Mouse (Mus musculus): ENCODE results near the gene Psmd1.
A peak's percentile ranks its signal among the peaks of the same experiment; 100 is the strongest.

Psmd1 gene

GRCm38 (mm10) chr1:86054943-86055342, 9.2 kb upstream of the Psmd1 start:
- H3K36me3 ChIP-seq (ENCODE audit: insufficient read depth, low read length) = no peaks in the 10 kb centered on the region
- no peak for TF ChIP-seq NANOG (IDR thresholded peaks at IDR 0.05; ENCODE audit: borderline replicate concordance, low read length)
- TF ChIP-seq POU5F1 (IDR thresholded peaks at IDR 0.05; ENCODE audit: borderline replicate concordance, low read length) = no peak
- no peak for TF ChIP-seq CTCF (conservative IDR thresholded peaks at IDR 0.05; ENCODE audit: low read length)

GRCm38 (mm10) chr1:86056284-86056683, 7.9 kb upstream of the Psmd1 start:
- Histone ChIP-seq H3K36me3 (ENCODE audit: insufficient read depth, low read length) (no peaks in the 10 kb centered on the region), H3K9me3 (ENCODE audit: low read length) (no peaks in the 10 kb centered on the region), H3K4me1 (replicated peaks; ENCODE audit: low read depth, low read length) (peaks cover 25% of the 10 kb centered on the region), H3K4me3 (replicated peaks; ENCODE audit: low read length) (no peak overlapping the region), H3K27me3 (ENCODE audit: insufficient read depth, low read length) (peaks cover 2% of the 10 kb centered on the region)
- TF ChIP-seq NANOG (IDR thresholded peaks at IDR 0.05; ENCODE audit: borderline replicate concordance, low read length) = no peak
- TF ChIP-seq CTCF (conservative IDR thresholded peaks at IDR 0.05; ENCODE audit: low read length) = no peak
- TF ChIP-seq POU5F1 (IDR thresholded peaks at IDR 0.05; ENCODE audit: borderline replicate concordance, low read length) = no peak

More at GRCm38 (mm10) chr1:86054943-86055342, 9.2 kb upstream of the Psmd1 start:
- Histone ChIP-seq H3K9me3 (ENCODE audit: low read length) (no peaks in the 10 kb centered on the region), H3K4me3 (replicated peaks; ENCODE audit: low read length) (no peak overlapping the region), H3K4me1 (replicated peaks; ENCODE audit: low read depth, low read length) (peaks cover 13% of the 10 kb centered on the region), H3K27me3 (ENCODE audit: insufficient read depth, low read length) (peaks cover 2% of the 10 kb centered on the region)

- Histone ChIP-seq H3K9me3 (ENCODE audit: low read length) (no peaks in the 10 kb centered on the region), H3K27me3 (ENCODE audit: insufficient read depth, low read length) (no peaks in the 10 kb centered on the region), H3K4me1 (replicated peaks; ENCODE audit: low read depth, low read length) (peaks cover 53% of the 10 kb centered on the region), H3K4me3 (replicated peaks; ENCODE audit: low read length) (peak overlapping the region; percentile 56), H3K36me3 (ENCODE audit: insufficient read depth, low read length) (no peaks in the 10 kb centered on the region)
- TF ChIP-seq NANOG (IDR thresholded peaks at IDR 0.05; ENCODE audit: borderline replicate concordance, low read length) = no peak
- TF ChIP-seq CTCF (conservative IDR thresholded peaks at IDR 0.05; ENCODE audit: low read length) = peak; percentile 96
These were observed 5.1 kb upstream of the Psmd1 start for GRCm38 (mm10) chr1:86058856-86059769.

- TF ChIP-seq NANOG (IDR thresholded peaks at IDR 0.05; ENCODE audit: borderline replicate concordance, low read length) = no peak
- TF ChIP-seq CTCF (conservative IDR thresholded peaks at IDR 0.05; ENCODE audit: low read length) = peak; percentile 12
- no peak for TF ChIP-seq POU5F1 (IDR thresholded peaks at IDR 0.05; ENCODE audit: borderline replicate concordance, low read length)
- H3K4me3 ChIP-seq (replicated peaks; ENCODE audit: low read length) = peak overlapping the region; percentile 100
- H3K27me3 ChIP-seq (ENCODE audit: insufficient read depth, low read length) = no peaks in the 10 kb centered on the region
- H3K36me3 ChIP-seq (ENCODE audit: insufficient read depth, low read length) = peaks cover 4% of the 10 kb centered on the region; the same call in 1 of the 2 replicates
- peaks cover 67% of the 10 kb centered on the region for H3K4me1 ChIP-seq (replicated peaks; ENCODE audit: low read depth, low read length)
- H3K9me3 ChIP-seq (ENCODE audit: low read length) = no peaks in the 10 kb centered on the region
These were observed 1.7 kb upstream of the Psmd1 start for GRCm38 (mm10) chr1:86062523-86062922.

GRCm38 (mm10) chr1:86076565-86076964, 12.4 kb downstream of the Psmd1 start:
- Histone ChIP-seq H3K4me3 (replicated peaks; ENCODE audit: low read length) (no peak overlapping the region), H3K36me3 (ENCODE audit: insufficient read depth, low read length) (peaks cover 95% of the 10 kb centered on the region), H3K9me3 (ENCODE audit: low read length) (no peaks in the 10 kb centered on the region), H3K4me1 (replicated peaks; ENCODE audit: low read depth, low read length) (peaks cover 19% of the 10 kb centered on the region), H3K27me3 (ENCODE audit: insufficient read depth, low read length) (no peaks in the 10 kb centered on the region)
- TF ChIP-seq POU5F1 (IDR thresholded peaks at IDR 0.05; ENCODE audit: borderline replicate concordance, low read length) (no peak), CTCF (conservative IDR thresholded peaks at IDR 0.05; ENCODE audit: low read length) (no peak), NANOG (IDR thresholded peaks at IDR 0.05; ENCODE audit: borderline replicate concordance, low read length) (no peak)

DNA sequence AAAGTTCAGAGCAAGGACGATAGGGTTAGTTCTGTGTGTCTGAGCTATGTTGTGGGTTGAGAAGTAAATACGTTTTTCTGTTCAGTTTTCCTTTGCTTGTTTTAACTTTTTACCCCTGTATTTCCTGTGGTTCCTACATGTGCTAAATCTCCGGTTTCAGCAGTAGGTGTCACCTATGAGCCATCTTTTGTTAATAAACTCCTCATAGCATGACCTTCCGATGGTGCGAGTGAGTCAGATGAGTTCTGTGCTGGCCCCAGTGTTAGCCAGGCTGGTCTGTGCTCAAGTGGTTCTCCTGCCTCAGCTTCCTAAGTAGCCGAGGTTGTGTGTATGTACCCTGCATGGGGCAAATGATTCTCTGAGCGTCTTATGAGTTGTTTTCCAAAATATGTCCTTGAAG, 30.2 kb downstream of the Psmd1 start:
- H3K27me3 ChIP-seq (ENCODE audit: insufficient read depth, low read length) = no peaks in the 10 kb centered on the region
- no peaks in the 10 kb centered on the region for H3K9me3 ChIP-seq (ENCODE audit: low read length)
- peaks cover 88% of the 10 kb centered on the region for H3K36me3 ChIP-seq (ENCODE audit: insufficient read depth, low read length)
- no peak overlapping the region for H3K4me3 ChIP-seq (replicated peaks; ENCODE audit: low read length)
- H3K4me1 ChIP-seq (replicated peaks; ENCODE audit: low read depth, low read length) = no peaks in the 10 kb centered on the region
- TF ChIP-seq POU5F1 (IDR thresholded peaks at IDR 0.05; ENCODE audit: borderline replicate concordance, low read length) (no peak), CTCF (conservative IDR thresholded peaks at IDR 0.05; ENCODE audit: low read length) (no peak), NANOG (IDR thresholded peaks at IDR 0.05; ENCODE audit: borderline replicate concordance, low read length) (no peak)

DNA sequence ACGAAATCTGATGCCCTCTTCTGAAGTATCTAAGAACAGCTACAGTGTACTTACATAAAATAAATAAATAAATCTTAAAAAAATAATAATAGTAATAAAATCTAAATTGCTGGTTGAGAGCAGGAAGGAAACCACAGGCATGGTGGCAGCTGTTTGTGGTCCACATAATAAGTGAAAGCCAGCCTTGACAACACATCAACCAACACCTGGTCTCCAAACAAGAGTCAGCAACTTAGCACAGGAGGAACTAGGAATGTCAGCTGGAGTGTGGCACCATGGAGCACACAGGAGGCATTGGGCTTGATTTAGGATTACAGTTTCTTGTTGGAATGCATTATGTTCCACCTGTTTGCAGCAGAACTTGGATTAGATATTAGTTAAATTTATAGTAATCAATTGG, 40.9 kb downstream of the Psmd1 start:
- Histone ChIP-seq H3K9me3 (ENCODE audit: low read length) (no peaks in the 10 kb centered on the region), H3K4me1 (replicated peaks; ENCODE audit: low read depth, low read length) (no peaks in the 10 kb centered on the region), H3K27me3 (ENCODE audit: insufficient read depth, low read length) (no peaks in the 10 kb centered on the region), H3K4me3 (replicated peaks; ENCODE audit: low read length) (no peak overlapping the region), H3K36me3 (ENCODE audit: insufficient read depth, low read length) (peaks cover 63% of the 10 kb centered on the region)
- TF ChIP-seq CTCF (conservative IDR thresholded peaks at IDR 0.05; ENCODE audit: low read length) (no peak), POU5F1 (IDR thresholded peaks at IDR 0.05; ENCODE audit: borderline replicate concordance, low read length) (no peak), NANOG (IDR thresholded peaks at IDR 0.05; ENCODE audit: borderline replicate concordance, low read length) (no peak)

DNA sequence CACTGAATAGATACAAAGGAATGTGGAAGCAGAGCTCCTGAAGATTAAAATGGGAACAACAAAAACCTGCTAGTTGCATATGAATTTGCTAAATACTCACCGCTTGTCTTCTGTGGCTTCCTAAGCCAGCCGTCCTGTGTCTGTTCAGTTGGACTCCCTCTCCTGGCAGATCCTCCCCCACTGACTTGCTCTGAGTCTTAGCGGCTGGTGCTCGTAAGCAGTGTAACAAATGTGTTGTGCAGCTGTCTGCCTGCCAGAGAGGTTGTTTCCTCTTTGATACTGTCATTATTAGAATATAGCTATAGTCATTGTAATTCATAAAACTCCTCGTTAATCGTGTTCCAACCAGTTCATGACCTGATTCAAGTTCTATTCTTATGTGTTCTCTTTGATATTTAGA, 47.6 kb downstream of the Psmd1 start, which contains the start of gene Htr2b:
TSS of gene Htr2b (minus strand) at position 192 of the 400 bp plus-strand sequence.
- Histone ChIP-seq H3K4me1 (replicated peaks; ENCODE audit: low read depth, low read length) (no peaks in the 10 kb centered on the region; the same call in 1 of the 2 replicates), H3K4me3 (replicated peaks; ENCODE audit: low read length) (no peak within 1 kb of the TSS), H3K9me3 (ENCODE audit: low read length) (no peaks in the 10 kb centered on the region), H3K27me3 (ENCODE audit: insufficient read depth, low read length) (no peaks in the 10 kb centered on the region), H3K36me3 (ENCODE audit: insufficient read depth, low read length) (peaks cover 63% of the 10 kb centered on the region)
- TF ChIP-seq CTCF (conservative IDR thresholded peaks at IDR 0.05; ENCODE audit: low read length) (no peak), NANOG (IDR thresholded peaks at IDR 0.05; ENCODE audit: borderline replicate concordance, low read length) (no peak), POU5F1 (IDR thresholded peaks at IDR 0.05; ENCODE audit: borderline replicate concordance, low read length) (no peak)

Measured in E14TG2a.4 (cell line).